Mouse (Mus musculus): Measurements from ENCODE around the gene Dnal1.

DNA sequence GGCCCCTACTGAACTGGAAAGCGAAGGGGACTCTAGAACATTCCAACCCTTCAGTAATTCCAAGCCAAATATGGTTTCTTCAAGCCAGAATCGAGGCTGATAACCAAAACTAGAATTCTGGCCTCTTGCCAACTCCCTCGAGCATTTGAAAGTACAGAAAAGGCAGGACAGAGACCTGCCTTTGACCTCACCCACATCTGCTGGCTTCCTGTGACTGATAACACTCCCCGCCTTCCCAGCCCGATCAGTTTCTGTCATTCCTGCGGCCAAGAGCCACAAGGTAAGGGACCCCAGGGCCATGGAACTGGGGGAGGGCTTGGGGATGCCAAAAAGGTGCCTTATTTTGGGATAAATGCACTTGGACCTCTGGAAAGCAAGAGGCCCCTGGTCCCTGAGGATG lies 36.8 kb downstream of the Dnal1 start:
- TF ChIP-seq CTCF (IDR thresholded peaks at IDR 0.05; ENCODE audit: insufficient read depth, low read length) = no peak
- TF ChIP-seq POLR2A (IDR thresholded peaks at IDR 0.05; ENCODE audit: borderline replicate concordance, extremely low read depth, low read depth, low read length) = no peak

All from lung, adult 2 months (tissue).